Mouse (Mus musculus): ENCODE measurements around the gene Clec4b1. TPM values are rescaled to one million over a fixed set of nuclear protein-coding genes. Genes with fewer than 3 reads are reported as not detected.

The Clec4b1 gene
- not detected for polyA plus RNA-seq (2015; fragmentation: Illumina TruSeq; extraction: RNeasy Lipid Tissue Mini Kit (QIAGEN cat#74804); ENCODE audit: insufficient read depth, low read depth, low replicate concordance)

GRCm38 (mm10) chr6:123049742-123050372, at the start of gene Clec4b1:
Gene Clec4b1, plus strand, starts transcription at chr6:123049962.

GRCm38 (mm10) chr6:123106128-123106527, 56.4 kb downstream of the Clec4b1 start, which contains the start of gene Clec4a2:
Gene Clec4a2, plus strand, starts transcription at chr6:123106428.

Other genes starting within 250 kb of the Clec4b1 start
- 0.66 TPM for gene Slc2a3, start 248.3 kb upstream of the Clec4b1 start, polyA plus RNA-seq (2015; fragmentation: Illumina TruSeq; extraction: RNeasy Lipid Tissue Mini Kit (QIAGEN cat#74804); ENCODE audit: insufficient read depth, low read depth, low replicate concordance)
- 5.9 TPM for gene Foxj2, start 230.0 kb upstream of the Clec4b1 start, polyA plus RNA-seq (2015; fragmentation: Illumina TruSeq; extraction: RNeasy Lipid Tissue Mini Kit (QIAGEN cat#74804); ENCODE audit: insufficient read depth, low read depth, low replicate concordance)
- 1.1 TPM for gene C3ar1, start 193.8 kb upstream of the Clec4b1 start, polyA plus RNA-seq (2015; fragmentation: Illumina TruSeq; extraction: RNeasy Lipid Tissue Mini Kit (QIAGEN cat#74804); ENCODE audit: insufficient read depth, low read depth, low replicate concordance)
- 10.5 TPM for gene Necap1, start 175.5 kb upstream of the Clec4b1 start, polyA plus RNA-seq (2015; fragmentation: Illumina TruSeq; extraction: RNeasy Lipid Tissue Mini Kit (QIAGEN cat#74804); ENCODE audit: insufficient read depth, low read depth, low replicate concordance)
- 1.3 TPM for gene Clec4a1, start 128.1 kb upstream of the Clec4b1 start, polyA plus RNA-seq (2015; fragmentation: Illumina TruSeq; extraction: RNeasy Lipid Tissue Mini Kit (QIAGEN cat#74804); ENCODE audit: insufficient read depth, low read depth, low replicate concordance)
- 2.5 TPM for gene Clec4a3, start 97.4 kb upstream of the Clec4b1 start, polyA plus RNA-seq (2015; fragmentation: Illumina TruSeq; extraction: RNeasy Lipid Tissue Mini Kit (QIAGEN cat#74804); ENCODE audit: insufficient read depth, low read depth, low replicate concordance)
- not detected for gene Clec4a4, start 59.6 kb upstream of the Clec4b1 start, polyA plus RNA-seq (2015; fragmentation: Illumina TruSeq; extraction: RNeasy Lipid Tissue Mini Kit (QIAGEN cat#74804); ENCODE audit: insufficient read depth, low read depth, low replicate concordance)
- gene Clec4a2, start 56.5 kb downstream of the Clec4b1 start, polyA plus RNA-seq (2015; fragmentation: Illumina TruSeq; extraction: RNeasy Lipid Tissue Mini Kit (QIAGEN cat#74804); ENCODE audit: insufficient read depth, low read depth, low replicate concordance) = 1.5 TPM
- not detected for gene Clec4b2, start 122.9 kb downstream of the Clec4b1 start, polyA plus RNA-seq (2015; fragmentation: Illumina TruSeq; extraction: RNeasy Lipid Tissue Mini Kit (QIAGEN cat#74804); ENCODE audit: insufficient read depth, low read depth, low replicate concordance)
- gene Clec4n, start 179.9 kb downstream of the Clec4b1 start, polyA plus RNA-seq (2015; fragmentation: Illumina TruSeq; extraction: RNeasy Lipid Tissue Mini Kit (QIAGEN cat#74804); ENCODE audit: insufficient read depth, low read depth, low replicate concordance) = not detected
- gene Clec4d, start 212.1 kb downstream of the Clec4b1 start, polyA plus RNA-seq (2015; fragmentation: Illumina TruSeq; extraction: RNeasy Lipid Tissue Mini Kit (QIAGEN cat#74804); ENCODE audit: insufficient read depth, low read depth, low replicate concordance) = not detected
- gene Clec4e, start 239.9 kb downstream of the Clec4b1 start, polyA plus RNA-seq (2015; fragmentation: Illumina TruSeq; extraction: RNeasy Lipid Tissue Mini Kit (QIAGEN cat#74804); ENCODE audit: insufficient read depth, low read depth, low replicate concordance) = not detected

Measured in pancreas, adult 10 weeks (tissue).